23 mouse cellular contexts compared by ENCODE assay signal in the genomic region with DNA sequence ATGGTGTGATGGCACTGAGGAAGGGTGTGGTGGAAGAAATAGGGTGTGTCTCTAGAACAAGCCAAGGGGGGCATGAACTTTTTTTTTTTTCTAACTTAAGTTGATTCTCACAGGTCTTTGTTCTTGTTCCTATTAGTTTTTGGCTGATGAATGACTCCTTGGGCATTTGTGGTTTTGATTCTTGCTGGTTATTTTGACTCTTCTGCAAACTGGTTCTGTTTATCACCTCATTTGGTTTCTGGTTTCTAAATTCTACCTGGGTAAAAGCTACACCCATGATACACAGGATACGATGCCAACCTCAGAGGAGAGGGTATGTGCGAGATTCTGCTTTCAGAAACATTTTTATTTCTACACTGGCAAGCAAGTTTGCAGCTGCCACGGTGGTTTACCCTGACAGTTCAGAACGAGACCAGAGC. TPM values are rescaled to one million over a fixed set of nuclear protein-coding genes. Genes with fewer than 3 reads are reported as not detected.
DNase-seq lines count a peak whose midpoint lies in the region; ATAC-seq and TF ChIP-seq lines count a peak whose summit lies in the region.
"Had no signal": no experiment of that assay in that cellular context is flagged by ENCODE, and none has a peak within 500 bp of the region (broad histone marks: within the 10 kb centered on the region; RNA-seq: fewer than 3 reads in every experiment).

No protein-coding gene starts in this region.

- H3K9me3 ChIP-seq in liver, postnatal 0 days (ENCODE audit: low read length) = no peaks in the 10 kb centered on the region
- H3K9me3 ChIP-seq in liver, embryonic 12.5 days (replicated peaks) = no peaks in the 10 kb centered on the region
- H3K9me3 ChIP-seq in kidney, embryonic 14.5 days (ENCODE audit: control insufficient read depth, low read length) = no peaks in the 10 kb centered on the region
- H3K9me3 ChIP-seq: forebrain, embryonic 15.5 days; G1E; midbrain, embryonic 12.5 days; neural tube, embryonic 12.5 days had no signal

- DNase-seq in liver, postnatal 0 days = no peak
- DNase-seq in CD4-positive, CD25-positive, alpha-beta regulatory T cell, adult 2 months (ENCODE audit: low read depth, low spot score) = peak; percentile 71
- DNase-seq in spleen, postnatal 36 days (ENCODE audit: low spot score in 2 of 2) = peak; percentile 83 to 85
- no peak for DNase-seq in gastrocnemius, adult 8-10 months (ENCODE audit: low spot score in 2 of 2)
- DNase-seq in cerebellum, postnatal 4 days (ENCODE audit: low spot score in 2 of 2) = no peak
- DNase-seq: adrenal gland, postnatal 10 days; cerebellum, adult 8-10 months; embryo, embryonic 11 days; heart, postnatal 14 days; kidney, adult 18-20 months; kidney, postnatal 25 days; liver; lung, embryonic 14.5 days had no signal

- H3K4me2 ChIP-seq in liver, postnatal 0 days (ENCODE audit: low read depth, low read length) = no peak overlapping the region
- no peak overlapping the region for H3K4me2 ChIP-seq in liver, embryonic 12.5 days
- H3K4me2 ChIP-seq in kidney, embryonic 14.5 days (replicated peaks; ENCODE audit: low read depth, low read length) = no peak overlapping the region
- H3K4me2 ChIP-seq: forebrain, embryonic 15.5 days; hindbrain, embryonic 14.5 days; lung, embryonic 14.5 days; midbrain, embryonic 12.5 days; neural tube, embryonic 12.5 days had no signal

- no peaks in the 10 kb centered on the region for H3K36me3 ChIP-seq in liver, postnatal 0 days (replicated peaks; ENCODE audit: insufficient read depth, low read length)
- H3K36me3 ChIP-seq in liver, embryonic 12.5 days = no peaks in the 10 kb centered on the region
- H3K36me3 ChIP-seq in kidney, embryonic 14.5 days (ENCODE audit: control insufficient read depth, insufficient read depth, low read length) = no peaks in the 10 kb centered on the region
- H3K36me3 ChIP-seq: forebrain, embryonic 15.5 days; G1E; midbrain, embryonic 12.5 days; neural tube, embryonic 12.5 days had no signal

- ATAC-seq in liver, postnatal 0 days = no peak
- no peak for ATAC-seq in liver, embryonic 12.5 days
- peak; percentile 38 for ATAC-seq in inflammation-experienced regulatory T-cells, adult 6 months
- no peak for ATAC-seq in kidney, embryonic 14.5 days (ENCODE audit: low FRiP score, low TSS enrichment)
- ATAC-seq: forebrain, embryonic 15.5 days had no signal

- TF ChIP-seq EP300 in liver, postnatal 0 days (IDR thresholded peaks at IDR 0.05; ENCODE audit: low read depth) = no peak

- WGBS in liver, postnatal 0 days (ENCODE audit: insufficient replicate concordance) = 36% methylated on average over 4 of the region's 4 CpGs
- 45% methylated on average over 4 of the region's 4 CpGs for WGBS in liver, embryonic 12.5 days (ENCODE audit: insufficient replicate concordance)
- WGBS in kidney, embryonic 14.5 days = 81% methylated on average over 4 of the region's 4 CpGs

- H3K4me1 ChIP-seq in liver, postnatal 0 days (ENCODE audit: insufficient read depth) = peaks cover 16% of the 10 kb centered on the region
- peaks cover 6% of the 10 kb centered on the region; the same call in 1 of the 2 replicates for H3K4me1 ChIP-seq in liver, embryonic 12.5 days
- H3K4me1 ChIP-seq in kidney, embryonic 14.5 days (ENCODE audit: control insufficient read depth, insufficient read depth, low read length) = no peaks in the 10 kb centered on the region
- H3K4me1 ChIP-seq: forebrain, embryonic 15.5 days; midbrain, embryonic 12.5 days; neural tube, embryonic 12.5 days had no signal

- no peak overlapping the region for H3K9ac ChIP-seq in liver, postnatal 0 days (replicated peaks)
- no peak overlapping the region for H3K9ac ChIP-seq in liver, embryonic 12.5 days
- no peak overlapping the region for H3K9ac ChIP-seq in kidney, embryonic 14.5 days (ENCODE audit: low read depth, low read length)
- H3K9ac ChIP-seq: forebrain, embryonic 15.5 days; hindbrain, embryonic 14.5 days; lung, embryonic 14.5 days; midbrain, embryonic 12.5 days; neural tube, embryonic 12.5 days had no signal

- H3K27ac ChIP-seq in liver, postnatal 0 days (ENCODE audit: low read depth) = 0 out of 2 replicates have a peak overlapping the region, but pooled peaks have one; percentile 13
- H3K27ac ChIP-seq in liver, embryonic 12.5 days = no peak overlapping the region
- H3K27ac ChIP-seq in kidney, embryonic 14.5 days (ENCODE audit: low read depth, low read length) = no peak overlapping the region
- H3K27ac ChIP-seq: forebrain, embryonic 15.5 days; hindbrain, embryonic 14.5 days; midbrain, embryonic 12.5 days; neural tube, embryonic 12.5 days had no signal

- H3K27me3 ChIP-seq in liver, postnatal 0 days (ENCODE audit: insufficient read depth, low read length) = no peaks in the 10 kb centered on the region
- H3K27me3 ChIP-seq in liver, embryonic 12.5 days (replicated peaks) = peaks cover 6% of the 10 kb centered on the region
- H3K27me3 ChIP-seq in kidney, embryonic 14.5 days (ENCODE audit: control insufficient read depth, insufficient read depth, low read length) = no peaks in the 10 kb centered on the region
- H3K27me3 ChIP-seq: forebrain, embryonic 15.5 days; midbrain, embryonic 12.5 days; neural tube, embryonic 12.5 days had no signal

- H3K4me3 ChIP-seq in liver, postnatal 0 days (ENCODE audit: low read depth, low read length) = no peak overlapping the region
- no peak overlapping the region for H3K4me3 ChIP-seq in liver, embryonic 12.5 days
- no peak overlapping the region for H3K4me3 ChIP-seq in kidney, embryonic 14.5 days (ENCODE audit: low read length)
- H3K4me3 ChIP-seq: forebrain, embryonic 15.5 days; midbrain, embryonic 12.5 days; neural tube, embryonic 12.5 days had no signal

- TF ChIP-seq CTCF in liver, postnatal 0 days (IDR thresholded peaks at IDR 0.05; ENCODE audit: low read depth) = no peak

RNA-seq across cellular contexts. Expression of a gene that starts 16.6 kb away (rescaled TPM):
- polyA plus RNA-seq in liver, postnatal 0 days (2015; fragmentation: Nextera tagmentation; extraction: Ambion mirVana) = 10.2 and 10.8 TPM in 2 replicates
- polyA plus RNA-seq in liver, embryonic 12.5 days (2016; fragmentation: Nextera tagmentation; extraction: Ambion mirVana) = 2.0 and 3.2 TPM in 2 replicates
- 100 to 1,000 TPM in 2 of 3 experiments, 10 to 100 TPM in 1; 60.7 to 367 (median 330) TPM for polyA plus RNA-seq in inflammation-experienced regulatory T-cells, adult 6 months (2017; shearing (Covaris generic))
- total RNA-seq in gastrocnemius, adult 8-10 months (2022) = under 1 TPM in 2 of 4 experiments, not detected in 2; 0.19 to 0.34 TPM
- polyA plus RNA-seq in kidney, embryonic 14.5 days (2014; fragmentation: Nextera tagmentation; extraction: Ambion mirVana) = 0.03 and 0.45 TPM in 2 replicates
- total RNA-seq: layer of hippocampus, postnatal 25 days had no signal
- polyA plus RNA-seq: G1E; hindbrain, embryonic 14.5 days; midbrain, embryonic 12.5 days had no signal

RNA-seq across cellular contexts. Expression of a gene that starts 30.3 kb away (rescaled TPM):
- 0.06 and 0.11 TPM in 2 replicates for polyA plus RNA-seq in liver, postnatal 0 days (2015; fragmentation: Nextera tagmentation; extraction: Ambion mirVana)
- 0.05 TPM in 1 of 2 replicates, not detected in the other for polyA plus RNA-seq in liver, embryonic 12.5 days (2016; fragmentation: Nextera tagmentation; extraction: Ambion mirVana)
- polyA plus RNA-seq in inflammation-experienced regulatory T-cells, adult 6 months (2017; shearing (Covaris generic)) = under 1 TPM in 1 of 3 experiments, not detected in 2; 0.19 TPM
- not detected for total RNA-seq in gastrocnemius, adult 8-10 months (2022)
- polyA plus RNA-seq in kidney, embryonic 14.5 days (2014; fragmentation: Nextera tagmentation; extraction: Ambion mirVana) = not detected in 2 replicates
- total RNA-seq: layer of hippocampus, postnatal 25 days; left cerebral cortex, postnatal 25 days had no signal
- polyA plus RNA-seq: forebrain, embryonic 15.5 days; G1E; hindbrain, embryonic 14.5 days; lung, embryonic 14.5 days; midbrain, embryonic 12.5 days; neural tube, embryonic 12.5 days had no signal

RNA-seq across cellular contexts. Expression of a gene that starts 36.7 kb away (rescaled TPM):
- polyA plus RNA-seq in liver, postnatal 0 days (2015; fragmentation: Nextera tagmentation; extraction: Ambion mirVana) = 1.7 and 2.1 TPM in 2 replicates
- 0.38 and 0.41 TPM in 2 replicates for polyA plus RNA-seq in liver, embryonic 12.5 days (2016; fragmentation: Nextera tagmentation; extraction: Ambion mirVana)
- 1 to 10 TPM in 2 of 3 experiments, not detected in 1; 1.1 to 3.0 TPM for polyA plus RNA-seq in inflammation-experienced regulatory T-cells, adult 6 months (2017; shearing (Covaris generic))
- total RNA-seq in gastrocnemius, adult 8-10 months (2022) = under 1 TPM; 0.27 to 0.83 (median 0.59) TPM
- polyA plus RNA-seq in kidney, embryonic 14.5 days (2014; fragmentation: Nextera tagmentation; extraction: Ambion mirVana) = 0.32 TPM in 1 of 2 replicates, not detected in the other
- total RNA-seq: layer of hippocampus, postnatal 25 days; left cerebral cortex, postnatal 25 days had no signal
- polyA plus RNA-seq: forebrain, embryonic 15.5 days; G1E; hindbrain, embryonic 14.5 days; lung, embryonic 14.5 days; midbrain, embryonic 12.5 days; neural tube, embryonic 12.5 days had no signal

Comparison
In these comparisons a context has a peak if more than half of its experiments do, and no peak if none do; other contexts are left out.
1. DNase-seq: peak in CD4-positive, CD25-positive, alpha-beta regulatory T cell, adult 2 months (single experiment) and spleen, postnatal 36 days (2 of 2); none in liver, postnatal 0 days (single experiment), gastrocnemius, adult 8-10 months (0 of 2) and cerebellum, postnatal 4 days (0 of 2).